Mouse (Mus musculus) MEL (cell line): ENCODE results near the gene Kctd18. TPM values are rescaled to one million over a fixed set of nuclear protein-coding genes. Genes with fewer than 3 reads are reported as not detected.

Experiments used
- DNase-seq: peaks from one replicate; pipeline ENCODE4 v3.0.0; 2011; ENCODE audit warnings: low read depth, low spot score
- H3K27ac ChIP-seq: 2 replicates; pipeline ENCODE4 v1.5.1; 2012; ENCODE audit warnings: low read depth, mild to moderate bottlenecking, control low read depth, low read length, moderate library complexity; ENCODE audit not compliant: control insufficient read depth
- H3K27me3 ChIP-seq, 2 experiments: fragments of 150-350 bp in 1 of 2; sonication (generic) in 1 of 2; 2 replicates each; pipeline ENCODE4 v1.6.1; 2012; ENCODE audit warnings: low read length in 2 of 2, mild to moderate bottlenecking in 2 of 2, improper control_type of control experiment in 1 of 2, moderate library complexity in 1 of 2; ENCODE audit not compliant: insufficient read depth in 2 of 2, control insufficient read depth in 1 of 2
- H3K36me3 ChIP-seq, 2 experiments: 2 replicates each; pipeline ENCODE4 v1.6.1; 2012 to 2014; ENCODE audit warnings: low read length in 2 of 2, improper control_type of control experiment in 1 of 2, inconsistent platforms in 1 of 2, mild to moderate bottlenecking in 1 of 2; ENCODE audit not compliant: insufficient read depth in 2 of 2, control insufficient read depth in 1 of 2
- H3K4me1 ChIP-seq, 2 experiments: fragments of 150-350 bp in 1 of 2; sonication (generic) in 1 of 2; 2 replicates each; pipeline ENCODE4 v1.6.1; 2012; ENCODE audit warnings: low read length in 2 of 2, improper control_type of control experiment in 1 of 2, mild to moderate bottlenecking in 1 of 2; ENCODE audit not compliant: insufficient read depth in 2 of 2, control insufficient read depth in 1 of 2
- H3K4me3 ChIP-seq, 2 experiments: fragments of 150-350 bp in 1 of 2; sonication (generic) in 1 of 2; 2 replicates each; pipeline ENCODE4 v1.5.1; 2012; ENCODE audit warnings: low read depth in 2 of 2, low read length in 2 of 2, mild to moderate bottlenecking in 2 of 2, moderate library complexity in 2 of 2, control low read depth in 1 of 2, improper control_type of control experiment in 1 of 2; ENCODE audit not compliant: control insufficient read depth in 1 of 2, insufficient read depth in 1 of 2
- H3K79me2 ChIP-seq: 2 replicates; pipeline ENCODE4 v1.6.1; 2012; ENCODE audit warnings: mild to moderate bottlenecking, low read length, moderate library complexity; ENCODE audit not compliant: control insufficient read depth, poor library complexity, insufficient read depth
- H3K9ac ChIP-seq: 2 replicates; pipeline ENCODE4 v1.6.1; 2012; ENCODE audit warnings: low read depth, mild to moderate bottlenecking, control low read depth, low read length, moderate library complexity; ENCODE audit not compliant: control insufficient read depth, poor library complexity, severe bottlenecking
- H3K9me3 ChIP-seq: fragments of 150-350 bp; sonication (generic); replicated peaks from 2 replicates; pipeline ENCODE4 v1.6.1; 2012; ENCODE audit warnings: mild to moderate bottlenecking, low read length, improper control_type of control experiment, moderate library complexity; ENCODE audit not compliant: insufficient read depth
- BHLHE40 ChIP-seq: IDR thresholded peaks from 2 replicates; pipeline ENCODE4 v1.6.1; 2012; ENCODE audit warnings: low read depth, mild to moderate bottlenecking, inconsistent platforms, low read length, improper control_type of control experiment, borderline replicate concordance
- CHD1 ChIP-seq: IDR thresholded peaks from 2 replicates; pipeline ENCODE4 v1.6.1; 2012; ENCODE audit warnings: low read depth, mild to moderate bottlenecking, inconsistent platforms, low read length, improper control_type of control experiment
- CHD2 ChIP-seq: IDR thresholded peaks from 2 replicates; pipeline ENCODE4 v1.6.1; 2011; ENCODE audit warnings: low read length, improper control_type of control experiment
- E2F4 ChIP-seq: IDR thresholded peaks from 2 replicates; pipeline ENCODE4 v1.6.1; 2011; ENCODE audit warnings: low read depth, low read length, improper control_type of control experiment, borderline replicate concordance
- ELF1 ChIP-seq: IDR thresholded peaks from 2 replicates; pipeline ENCODE4 v1.6.1; 2014; ENCODE audit warnings: low read depth, mild to moderate bottlenecking, inconsistent platforms, low read length, improper control_type of control experiment, moderate library complexity
- EP300 ChIP-seq, 2 experiments: IDR thresholded peaks; 2 replicates each; pipeline ENCODE4 v1.6.1; 2011; ENCODE audit warnings: improper control_type of control experiment in 2 of 2, low read length in 2 of 2, low read depth in 1 of 2, mild to moderate bottlenecking in 1 of 2
- ETS1 ChIP-seq: IDR thresholded peaks from 2 replicates; pipeline ENCODE4 v1.6.1; 2012; ENCODE audit warnings: low read depth, mild to moderate bottlenecking, inconsistent platforms, low read length, improper control_type of control experiment, moderate library complexity
- GABPA ChIP-seq: IDR thresholded peaks from 2 replicates; pipeline ENCODE4 v1.6.1; 2012; ENCODE audit warnings: low read depth, mild to moderate bottlenecking, inconsistent platforms, low read length, improper control_type of control experiment, moderate library complexity
- GATA1 ChIP-seq: IDR thresholded peaks from 2 replicates; pipeline ENCODE4 v1.6.1; 2011; ENCODE audit warnings: low read depth, low read length, improper control_type of control experiment
- JUND ChIP-seq: IDR thresholded peaks from 2 replicates; pipeline ENCODE4 v1.6.1; 2011; ENCODE audit warnings: low read depth, mild to moderate bottlenecking, improper control_type of control experiment, low read length
- KAT2A ChIP-seq: conservative IDR thresholded peaks from 2 replicates; pipeline ENCODE4 v1.6.1; 2012; ENCODE audit warnings: low read depth, low read length, improper control_type of control experiment, inconsistent platforms
- MAFK ChIP-seq: IDR thresholded peaks from 2 replicates; pipeline ENCODE4 v1.6.1; 2011; ENCODE audit warnings: low read depth, mild to moderate bottlenecking, low read length, improper control_type of control experiment, borderline replicate concordance
- MAZ ChIP-seq: IDR thresholded peaks from 2 replicates; pipeline ENCODE4 v1.6.1; 2012; ENCODE audit warnings: low read depth, mild to moderate bottlenecking, inconsistent platforms, low read length, improper control_type of control experiment
- MEF2A ChIP-seq: IDR thresholded peaks from 2 replicates; pipeline ENCODE4 v1.6.1; 2014; ENCODE audit warnings: low read depth, mild to moderate bottlenecking, inconsistent platforms, low read length, improper control_type of control experiment; ENCODE audit not compliant: poor library complexity, insufficient replicate concordance, severe bottlenecking; ENCODE audit errors: extremely low read depth
- MYB ChIP-seq: IDR thresholded peaks from 2 replicates; pipeline ENCODE4 v1.6.1; 2011; ENCODE audit warnings: mild to moderate bottlenecking, low read depth, low read length, improper control_type of control experiment
- MYC ChIP-seq: IDR thresholded peaks from 2 replicates; pipeline ENCODE4 v1.6.1; 2011; ENCODE audit warnings: low read depth, mild to moderate bottlenecking, low read length, improper control_type of control experiment, moderate library complexity
- POLR2A ChIP-seq, 2 experiments: IDR thresholded peaks; 2 replicates each; pipeline ENCODE4 v1.6.1; 2011 to 2012; ENCODE audit warnings: low read length in 2 of 2, mild to moderate bottlenecking in 2 of 2, control low read depth in 1 of 2, improper control_type of control experiment in 1 of 2, low read depth in 1 of 2, moderate library complexity in 1 of 2; ENCODE audit not compliant: control insufficient read depth in 1 of 2, insufficient read depth in 1 of 2, poor library complexity in 1 of 2
- POLR2AphosphoS2 ChIP-seq: IDR thresholded peaks from 2 replicates; pipeline ENCODE4 v1.6.1; 2011; ENCODE audit warnings: low read length, improper control_type of control experiment
- POLR2AphosphoS5 ChIP-seq: IDR thresholded peaks from 2 replicates; pipeline ENCODE4 v1.6.1; 2012; ENCODE audit warnings: low read depth, borderline replicate concordance, mild to moderate bottlenecking, inconsistent platforms, low read length, moderate library complexity, mixed read lengths
- RAD21 ChIP-seq: IDR thresholded peaks from 2 replicates; pipeline ENCODE4 v1.6.1; 2011; ENCODE audit warnings: mild to moderate bottlenecking, low read depth, low read length, improper control_type of control experiment
- RCOR1 ChIP-seq: IDR thresholded peaks from 2 replicates; pipeline ENCODE4 v1.6.1; 2012; ENCODE audit warnings: low read depth, mild to moderate bottlenecking, inconsistent platforms, low read length, improper control_type of control experiment
- SIN3A ChIP-seq: IDR thresholded peaks from 2 replicates; pipeline ENCODE4 v1.6.1; 2012; ENCODE audit warnings: low read length, improper control_type of control experiment, inconsistent platforms
- SMC3 ChIP-seq: IDR thresholded peaks from 2 replicates; pipeline ENCODE4 v1.6.1; 2011; ENCODE audit warnings: low read depth, low read length, improper control_type of control experiment
- TAL1 ChIP-seq: IDR thresholded peaks from 2 replicates; pipeline ENCODE4 v1.6.1; 2012; ENCODE audit warnings: mild to moderate bottlenecking, inconsistent platforms, low read length, moderate library complexity, mixed read lengths
- TCF12 ChIP-seq: IDR thresholded peaks from 2 replicates; pipeline ENCODE4 v1.6.1; 2014; ENCODE audit warnings: low read depth, mild to moderate bottlenecking, inconsistent platforms, low read length, improper control_type of control experiment, moderate library complexity
- USF2 ChIP-seq, 2 experiments: IDR thresholded peaks; 2 replicates each; pipeline ENCODE4 v1.6.1; 2011 to 2012; ENCODE audit warnings: improper control_type of control experiment in 2 of 2, low read length in 2 of 2, borderline replicate concordance in 1 of 2, inconsistent platforms in 1 of 2, low read depth in 1 of 2, mild to moderate bottlenecking in 1 of 2; ENCODE audit not compliant: insufficient read depth in 1 of 2
- ZKSCAN1 ChIP-seq: IDR thresholded peaks from 2 replicates; pipeline ENCODE4 v1.6.1; 2012; ENCODE audit warnings: low read depth, mild to moderate bottlenecking, inconsistent platforms, low read length, improper control_type of control experiment, moderate library complexity
- ZMIZ1 ChIP-seq: IDR thresholded peaks from 2 replicates; pipeline ENCODE4 v1.6.1; 2012; ENCODE audit warnings: low read depth, mild to moderate bottlenecking, inconsistent platforms, low read length, improper control_type of control experiment, moderate library complexity
- ZNF384 ChIP-seq: IDR thresholded peaks from 2 replicates; pipeline ENCODE4 v1.6.1; 2012; ENCODE audit warnings: low read depth, mild to moderate bottlenecking, inconsistent platforms, low read length, improper control_type of control experiment
- polyA plus RNA-seq, 2 experiments: library from polyadenylated mRNA; stranded (reverse) in 1 of 2; unstranded in 1 of 2; fragments of >175 nt in 1 of 2; fragments of >200 nt in 1 of 2; gene quantifications; 2 replicates each; pipeline versions ENCODE4 v1.2.1 to v1.2.4; 2012; ENCODE audit warnings: low replicate concordance in 2 of 2, low read depth in 1 of 2; ENCODE audit not compliant: insufficient read length in 2 of 2, insufficient read depth in 1 of 2, missing spikeins in 1 of 2
- total RNA-seq: library from RNA; depleted of rRNA; stranded (reverse); fragments of 300-350 nt; gene quantifications from 2 replicates; pipeline ENCODE4 v1.2.3, GENCODE M21; 2012

Gene Kctd18
- total and polyA plus RNA-seq, 3 experiments: 11.1 to 12.6 TPM; not detected in 1

GRCm38 (mm10) chr1:57996133-57996615, 22.6 kb downstream of the Kctd18 start:
- TF ChIP-seq EP300 (IDR thresholded peaks at IDR 0.05; ENCODE audit: low read depth in 1 of 2, low read length in 2 of 2) (peak in 1 of 2 experiments; percentile 4; a peak in 1 of 4 replicates), SMC3 (no peak), ZMIZ1 (0 out of 2 replicates have a peak, but pooled peaks have one; percentile 1), RCOR1 (no peak), RAD21 (no peak), CHD1 (no peak), MYB (no peak), MAZ (0 out of 2 replicates have a peak, but pooled peaks have one; percentile 8)
- TF ChIP-seq, all 39 proteins: peak for 3
- no peak for DNase-seq
- no peaks in the 10 kb centered on the region for H3K9me3 ChIP-seq

GRCm38 (mm10) chr1:57995432-57996132, 23.2 kb downstream of the Kctd18 start, which contains the start of gene Sgo2a:
Gene Sgo2a, plus strand, starts transcription at chr1:57995971.
- Histone ChIP-seq H3K36me3 (peaks cover under 1 to 15% of the 10 kb centered on the region in 2 experiments), H3K4me1 (peaks cover 5 to 6% of the 10 kb centered on the region in 2 experiments), H3K27ac (peak within 1 kb of the TSS; percentile 42), H3K27me3 (no peaks in the 10 kb centered on the region), H3K4me3 (peak within 1 kb of the TSS; percentile 77 to 98), H3K9ac (peak within 1 kb of the TSS; percentile 81), H3K9me3 (no peaks in the 10 kb centered on the region), H3K79me2 (peaks cover 19% of the 10 kb centered on the region)
- peak; percentile 97 for DNase-seq
- no peak for TF ChIP-seq CHD1
- peak; percentile 72 to 96 for TF ChIP-seq POLR2A (IDR thresholded peaks at IDR 0.05; ENCODE audit: control insufficient read depth in 1 of 2, insufficient read depth in 1 of 2, low read depth in 1 of 2, low read length in 2 of 2, poor library complexity in 1 of 2)
- no peak for TF ChIP-seq USF2 (IDR thresholded peaks at IDR 0.05; ENCODE audit: borderline replicate concordance in 1 of 2, insufficient read depth in 1 of 2, low read depth in 1 of 2, low read length in 2 of 2)
- peak in 1 of 2 experiments; percentile 37; a peak in 1 of 4 replicates for TF ChIP-seq EP300 (IDR thresholded peaks at IDR 0.05; ENCODE audit: low read depth in 1 of 2, low read length in 2 of 2)
- TF ChIP-seq MYC: peak; percentile 56; the same call in 1 of the 2 replicates
- TF ChIP-seq ETS1: 0 out of 2 replicates have a peak, but pooled peaks have one; percentile 30
- TF ChIP-seq TAL1: no peak
- peak; percentile 64 for TF ChIP-seq TCF12
- no peak for TF ChIP-seq ZKSCAN1
- no peak for TF ChIP-seq JUND
- TF ChIP-seq ELF1: peak; percentile 97
- TF ChIP-seq GATA1: no peak
- peak; percentile 65; the same call in 1 of the 2 replicates for TF ChIP-seq KAT2A
- TF ChIP-seq E2F4: peak; percentile 88
- peak; percentile 74; the same call in 1 of the 2 replicates for TF ChIP-seq POLR2AphosphoS5
- TF ChIP-seq MAZ: 0 out of 2 replicates have a peak, but pooled peaks have one; percentile 18
- no peak for TF ChIP-seq MAFK
- 0 out of 2 replicates have a peak, but pooled peaks have one; percentile 10 for TF ChIP-seq ZNF384
- TF ChIP-seq POLR2AphosphoS2: peak; percentile 81; the same call in 1 of the 2 replicates
- no peak for TF ChIP-seq MEF2A
- peak; percentile 93 for TF ChIP-seq SIN3A
- TF ChIP-seq GABPA: no peak
- TF ChIP-seq BHLHE40: no peak
- TF ChIP-seq CHD2: peak; percentile 70

More at GRCm38 (mm10) chr1:57996133-57996615, 22.6 kb downstream of the Kctd18 start:
- H3K36me3 ChIP-seq: peaks cover 2 to 15% of the 10 kb centered on the region in 2 experiments
- peak overlapping the region; percentile 81 for H3K9ac ChIP-seq
- H3K27ac ChIP-seq: peak overlapping the region; percentile 39
- no peaks in the 10 kb centered on the region for H3K27me3 ChIP-seq
- peaks cover 2 to 6% of the 10 kb centered on the region in 2 experiments for H3K4me1 ChIP-seq
- peak overlapping the region; percentile 77 to 98 for H3K4me3 ChIP-seq
- H3K79me2 ChIP-seq: peaks cover 19% of the 10 kb centered on the region
